Mouse (Mus musculus) myocyte (in vitro differentiated cells): ENCODE measurements around the gene Lefty1. TPM values are rescaled to one million over a fixed set of nuclear protein-coding genes. Genes with fewer than 3 reads are reported as not detected.
"Not testable (repeated sequence)": the region's sequence is repeated elsewhere in the genome, so short reads cannot be mapped to it uniquely, and the experiment has no call there.

Source experiments
- H3K27me3 ChIP-seq: one replicate; pipeline ENCODE4 v1.6.1; 2011; ENCODE audit not compliant: control insufficient read depth, insufficient read depth, insufficient read length
- H3K36me3 ChIP-seq: one replicate; pipeline ENCODE4 v1.6.1; 2011; ENCODE audit not compliant: control insufficient read depth, insufficient read depth
- H3K4me2 ChIP-seq: one replicate; pipeline ENCODE4 v1.6.1; 2011; ENCODE audit warnings: low read depth, control low read depth
- H3K4me3 ChIP-seq: one replicate; pipeline ENCODE4 v1.5.1; 2011; ENCODE audit warnings: mild to moderate bottlenecking, control low read depth, moderate library complexity
- H3K79me2 ChIP-seq: one replicate; pipeline ENCODE4 v1.6.1; 2011; ENCODE audit not compliant: control insufficient read depth, insufficient read depth
- H3ac ChIP-seq: one replicate; pipeline ENCODE4 v1.6.1; 2011; ENCODE audit not compliant: control insufficient read depth, insufficient read length
- CEBPB ChIP-seq: IDR thresholded peaks from 2 replicates; pipeline ENCODE4 v1.6.1; 2011; ENCODE audit warnings: mild to moderate bottlenecking, moderate library complexity; ENCODE audit not compliant: poor library complexity, insufficient read depth, severe bottlenecking
- E2F4 ChIP-seq: IDR thresholded peaks from one replicate; pipeline ENCODE4 v1.6.1; 2011; ENCODE audit warnings: mild to moderate bottlenecking, control low read depth, moderate library complexity; ENCODE audit not compliant: insufficient read depth
- MAX ChIP-seq: IDR thresholded peaks from one replicate; pipeline ENCODE4 v1.6.1; 2011; ENCODE audit warnings: low read depth, mild to moderate bottlenecking, control low read depth
- MYOD1 ChIP-seq, 3 experiments: IDR thresholded peaks; one replicate each; pipeline ENCODE4 v1.6.1; 2011; ENCODE audit warnings: control low read depth in 2 of 3, low read depth in 2 of 3, mild to moderate bottlenecking in 2 of 3, moderate library complexity in 1 of 3; ENCODE audit not compliant: insufficient read length in 2 of 3, control insufficient read depth in 1 of 3
- MYOG ChIP-seq, 3 experiments: IDR thresholded peaks; one replicate each; pipeline ENCODE4 v1.6.1; 2011; ENCODE audit warnings: control low read depth in 2 of 3, low read depth in 2 of 3, mild to moderate bottlenecking in 2 of 3; ENCODE audit not compliant: insufficient read length in 2 of 3, control insufficient read depth in 1 of 3, insufficient read depth in 1 of 3
- POLR2A ChIP-seq: IDR thresholded peaks from one replicate; pipeline ENCODE4 v1.6.1; 2011; ENCODE audit warnings: low read depth, mild to moderate bottlenecking, control low read depth, moderate library complexity; ENCODE audit not compliant: insufficient read length
- POLR2AphosphoS2 ChIP-seq: IDR thresholded peaks from one replicate; pipeline ENCODE4 v1.6.1; 2011; ENCODE audit warnings: low read depth, control low read depth; ENCODE audit not compliant: insufficient read length
- REST ChIP-seq: IDR thresholded peaks from one replicate; pipeline ENCODE4 v1.6.1; 2011; ENCODE audit warnings: mild to moderate bottlenecking, control low read depth, moderate library complexity; ENCODE audit not compliant: insufficient read depth, insufficient read length
- SRF ChIP-seq: IDR thresholded peaks from one replicate; pipeline ENCODE4 v1.6.1; 2011; ENCODE audit warnings: low read depth; ENCODE audit not compliant: control insufficient read depth, insufficient read length
- TCF12 ChIP-seq: IDR thresholded peaks from one replicate; pipeline ENCODE4 v1.6.1; 2011; ENCODE audit warnings: mild to moderate bottlenecking, control low read depth; ENCODE audit not compliant: poor library complexity, insufficient read depth, severe bottlenecking
- TCF3 ChIP-seq: IDR thresholded peaks from one replicate; pipeline ENCODE4 v1.6.1; 2011; ENCODE audit warnings: low read depth, control low read depth; ENCODE audit not compliant: insufficient read length
- USF1 ChIP-seq: IDR thresholded peaks from one replicate; pipeline ENCODE4 v1.6.1; 2011; ENCODE audit warnings: low read depth, mild to moderate bottlenecking, control low read depth, moderate library complexity
- polyA plus RNA-seq: library from polyadenylated mRNA; unstranded; fragments of >200 nt; fragmentation: generic; extraction: Trizol; gene quantifications from one replicate; pipeline ENCODE4 v1.2.1, GENCODE M21; 2012; ENCODE audit warnings: missing spikeins

The Lefty1 gene
- polyA plus RNA-seq, 1 experiment, result 2.9 TPM

- no peaks in the 10 kb centered on the region for H3K79me2 ChIP-seq
- no peaks in the 10 kb centered on the region for H3K27me3 ChIP-seq
- H3ac ChIP-seq, result no peak overlapping the region
- H3K4me3 ChIP-seq, result no peak overlapping the region
- no peak overlapping the region for H3K4me2 ChIP-seq
- H3K36me3 ChIP-seq, result peaks cover 5% of the 10 kb centered on the region
- TF ChIP-seq CEBPB, result no peak
- TF ChIP-seq USF1, result no peak
- no peak for TF ChIP-seq TCF12
- no peak for TF ChIP-seq REST
- no peak for TF ChIP-seq MAX
- no peak for TF ChIP-seq MYOD1 (IDR thresholded peaks at IDR 0.05; ENCODE audit: control insufficient read depth in 1 of 3, insufficient read length in 2 of 3, low read depth in 2 of 3)
- TF ChIP-seq E2F4, result no peak
- no peak for TF ChIP-seq MYOG (IDR thresholded peaks at IDR 0.05; ENCODE audit: control insufficient read depth in 1 of 3, insufficient read depth in 1 of 3, insufficient read length in 2 of 3, low read depth in 2 of 3)
- no peak for TF ChIP-seq POLR2A
- TF ChIP-seq SRF, result no peak
- no peak for TF ChIP-seq TCF3
- no peak for TF ChIP-seq POLR2AphosphoS2
These were observed 39.4 kb downstream of the Lefty1 start for GRCm38 (mm10) chr1:180974126-180974746.

- Histone ChIP-seq H3K4me3 (no peak overlapping the region), H3ac (no peak overlapping the region), H3K79me2 (no peaks in the 10 kb centered on the region), H3K27me3 (no peaks in the 10 kb centered on the region), H3K4me2 (no peak overlapping the region), H3K36me3 (no peaks in the 10 kb centered on the region)
- TF ChIP-seq MAX, result no peak
- no peak for TF ChIP-seq POLR2A
- no peak for TF ChIP-seq SRF
- peak; percentile 25 for TF ChIP-seq POLR2AphosphoS2
These were observed 41.4 kb downstream of the Lefty1 start for GRCm38 (mm10) chr1:180976110-180976679.

GRCm38 (mm10) chr1:180979484-180980251 is 44.8 kb downstream of the Lefty1 start:
- no peak overlapping the region for H3K4me3 ChIP-seq
- TF ChIP-seq MAX, result no peak
- TF ChIP-seq MYOG (IDR thresholded peaks at IDR 0.05; ENCODE audit: control insufficient read depth in 1 of 3, insufficient read depth in 1 of 3, insufficient read length in 2 of 3, low read depth in 2 of 3), result no peak
- TF ChIP-seq CEBPB, result no peak
- TF ChIP-seq POLR2AphosphoS2, result no peak
- no peak for TF ChIP-seq USF1
- no peak for TF ChIP-seq REST
- no peak for TF ChIP-seq MYOD1 (IDR thresholded peaks at IDR 0.05; ENCODE audit: control insufficient read depth in 1 of 3, insufficient read length in 2 of 3, low read depth in 2 of 3)
- TF ChIP-seq TCF12, result no peak
- TF ChIP-seq POLR2A, result no peak
- no peak for TF ChIP-seq E2F4
- no peak for TF ChIP-seq SRF
- no peak for TF ChIP-seq TCF3
- H3K36me3 ChIP-seq, result no peaks in the 10 kb centered on the region
- no peak overlapping the region for H3K4me2 ChIP-seq
- no peak overlapping the region for H3ac ChIP-seq
- no peaks in the 10 kb centered on the region for H3K79me2 ChIP-seq
- no peaks in the 10 kb centered on the region for H3K27me3 ChIP-seq

- H3K79me2 ChIP-seq, result no peaks in the 10 kb centered on the region
- no peak overlapping the region for H3K4me3 ChIP-seq
- no peaks in the 10 kb centered on the region for H3K27me3 ChIP-seq
- TF ChIP-seq POLR2AphosphoS2 (no peak), MYOG (IDR thresholded peaks at IDR 0.05; ENCODE audit: control insufficient read depth in 1 of 3, insufficient read depth in 1 of 3, insufficient read length in 2 of 3, low read depth in 2 of 3) (no peak), MYOD1 (IDR thresholded peaks at IDR 0.05; ENCODE audit: control insufficient read depth in 1 of 3, insufficient read length in 2 of 3, low read depth in 2 of 3) (no peak), REST (no peak), POLR2A (no peak), E2F4 (no peak), USF1 (no peak), CEBPB (no peak), SRF (no peak), TCF12 (no peak), MAX (no peak), TCF3 (no peak)
- no peaks in the 10 kb centered on the region for H3K36me3 ChIP-seq
- H3ac ChIP-seq, result no peak overlapping the region
- no peak overlapping the region for H3K4me2 ChIP-seq
These were observed 45.6 kb downstream of the Lefty1 start for GRCm38 (mm10) chr1:180980464-180980863.

GRCm38 (mm10) chr1:180981298-180982046 is 46.6 kb downstream of the Lefty1 start:
- not testable (repeated sequence) for H3ac ChIP-seq, H3K36me3 ChIP-seq, H3K79me2 ChIP-seq, H3K4me3 ChIP-seq, H3K27me3 ChIP-seq, H3K4me2 ChIP-seq
